ENCODE assay signal across 9 mouse cellular contexts in the genomic region with DNA sequence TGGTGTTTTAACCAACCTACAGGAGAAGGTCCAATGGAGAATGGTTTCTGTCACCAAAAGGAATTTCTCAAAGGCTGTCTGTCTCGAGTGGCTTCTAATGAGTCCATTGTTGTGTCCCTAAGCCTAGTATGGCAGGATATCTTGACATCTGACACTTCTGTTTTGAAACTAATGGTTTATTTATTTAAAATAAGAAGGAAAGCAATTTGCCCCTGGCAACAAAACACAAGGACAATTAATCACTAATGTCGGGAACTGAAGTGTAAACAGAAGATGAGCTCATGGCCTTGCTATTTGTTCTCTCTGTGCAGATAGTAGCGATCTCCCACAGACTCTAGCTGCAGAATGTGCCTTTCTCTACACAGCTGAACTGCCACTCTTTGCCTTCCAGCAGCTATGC. TPM values are rescaled to one million over a fixed set of nuclear protein-coding genes. Genes with fewer than 3 reads are reported as not detected.
DNase-seq lines count a peak whose midpoint lies in the region; ATAC-seq and TF ChIP-seq lines count a peak whose summit lies in the region.
"Had no signal": no experiment of that assay in that cellular context is flagged by ENCODE, and none has a peak within 500 bp of the region (broad histone marks: within the 10 kb centered on the region; RNA-seq: fewer than 3 reads in every experiment).

No protein-coding gene starts in this region.

- WGBS in midbrain, embryonic 14.5 days: 25% methylated on average over 3 of the region's 3 CpGs
- 25% methylated on average over 3 of the region's 3 CpGs for WGBS in midbrain, embryonic 15.5 days
- WGBS in kidney, embryonic 14.5 days: 4% methylated on average over 3 of the region's 3 CpGs
- WGBS in neural tube, embryonic 14.5 days: 2% methylated on average over 3 of the region's 3 CpGs
- WGBS in cerebellum, adult 2 months: 33% methylated on average over 3 of the region's 3 CpGs

- peaks cover 6% of the 10 kb centered on the region; the same call in 1 of the 2 replicates for H3K4me1 ChIP-seq in midbrain, embryonic 14.5 days (ENCODE audit: control insufficient read depth, insufficient read depth, low read length)
- 0 out of 2 replicates have a peak, but pooled peaks cover 5% of the 10 kb centered on the region for H3K4me1 ChIP-seq in midbrain, embryonic 15.5 days
- peaks cover 10% of the 10 kb centered on the region; the same call in 1 of the 2 replicates for H3K4me1 ChIP-seq in kidney, embryonic 14.5 days (ENCODE audit: control insufficient read depth, insufficient read depth, low read length)
- peaks cover 10% of the 10 kb centered on the region; the same call in 1 of the 2 replicates for H3K4me1 ChIP-seq in neural tube, embryonic 14.5 days (ENCODE audit: control insufficient read depth, insufficient read depth, low read length)
- no peaks in the 10 kb centered on the region for H3K4me1 ChIP-seq in cerebellum, adult 2 months (ENCODE audit: control insufficient read depth, insufficient read depth, low read length)
- H3K4me1 ChIP-seq: embryonic facial prominence, embryonic 15.5 days had no signal

- no peak for TF ChIP-seq CTCF in cerebellum, adult 2 months (IDR thresholded peaks at IDR 0.05; ENCODE audit: borderline replicate concordance, insufficient read depth, low read depth, low read length)

- H3K36me3 ChIP-seq in midbrain, embryonic 14.5 days (ENCODE audit: control insufficient read depth, insufficient read depth, low read length): peaks cover 13% of the 10 kb centered on the region
- H3K36me3 ChIP-seq in midbrain, embryonic 15.5 days (replicated peaks): no peaks in the 10 kb centered on the region
- H3K36me3 ChIP-seq in kidney, embryonic 14.5 days (ENCODE audit: control insufficient read depth, insufficient read depth, low read length): 0 out of 2 replicates have a peak, but pooled peaks cover 3% of the 10 kb centered on the region
- no peaks in the 10 kb centered on the region; the same call in 1 of the 2 replicates for H3K36me3 ChIP-seq in neural tube, embryonic 14.5 days (ENCODE audit: control insufficient read depth, insufficient read depth, low read length)
- H3K36me3 ChIP-seq: embryonic facial prominence, embryonic 15.5 days had no signal

- H3K27me3 ChIP-seq in midbrain, embryonic 14.5 days (ENCODE audit: control insufficient read depth, insufficient read depth, low read length): no peaks in the 10 kb centered on the region
- no peaks in the 10 kb centered on the region for H3K27me3 ChIP-seq in midbrain, embryonic 15.5 days (replicated peaks)
- no peaks in the 10 kb centered on the region for H3K27me3 ChIP-seq in kidney, embryonic 14.5 days (ENCODE audit: control insufficient read depth, insufficient read depth, low read length)
- no peaks in the 10 kb centered on the region for H3K27me3 ChIP-seq in neural tube, embryonic 14.5 days (ENCODE audit: control insufficient read depth, insufficient read depth, low read length)
- H3K27me3 ChIP-seq in cerebellum, adult 2 months (ENCODE audit: control insufficient read depth, insufficient read depth, low read length): no peaks in the 10 kb centered on the region
- H3K27me3 ChIP-seq: embryonic facial prominence, embryonic 15.5 days had no signal

- H3K27ac ChIP-seq in midbrain, embryonic 14.5 days (replicated peaks; ENCODE audit: low read depth, low read length): no peak overlapping the region
- no peak overlapping the region for H3K27ac ChIP-seq in midbrain, embryonic 15.5 days
- no peak overlapping the region for H3K27ac ChIP-seq in kidney, embryonic 14.5 days (ENCODE audit: low read depth, low read length)
- H3K27ac ChIP-seq in neural tube, embryonic 14.5 days (ENCODE audit: low read depth, low read length): no peak overlapping the region
- no peak overlapping the region; the same call in 1 of the 2 replicates for H3K27ac ChIP-seq in cerebellum, adult 2 months (ENCODE audit: insufficient read depth, low read length)
- H3K27ac ChIP-seq: embryonic facial prominence, embryonic 15.5 days had no signal

- no peak overlapping the region for H3K9ac ChIP-seq in midbrain, embryonic 14.5 days (replicated peaks; ENCODE audit: low read length)
- no peak overlapping the region for H3K9ac ChIP-seq in midbrain, embryonic 15.5 days
- no peak overlapping the region for H3K9ac ChIP-seq in kidney, embryonic 14.5 days (ENCODE audit: low read depth, low read length)
- no peak overlapping the region for H3K9ac ChIP-seq in neural tube, embryonic 14.5 days (replicated peaks; ENCODE audit: low read depth, low read length)
- H3K9ac ChIP-seq: embryonic facial prominence, embryonic 15.5 days had no signal

- peak; percentile 21 for DNase-seq in adrenal gland, postnatal 10 days
- DNase-seq in adrenal gland, adult 18-20 months (ENCODE audit: low spot score in 2 of 2): no peak
- peak; percentile 41 for DNase-seq in midbrain, embryonic 14.5 days
- no peak for DNase-seq in cerebellum, adult 2 months
- no peak for DNase-seq in spleen, postnatal 10 days (ENCODE audit: low spot score in 2 of 2)

- H3K4me2 ChIP-seq in midbrain, embryonic 14.5 days (ENCODE audit: low read length): no peak overlapping the region
- H3K4me2 ChIP-seq in midbrain, embryonic 15.5 days: no peak overlapping the region
- H3K4me2 ChIP-seq in kidney, embryonic 14.5 days (replicated peaks; ENCODE audit: low read depth, low read length): no peak overlapping the region
- no peak overlapping the region for H3K4me2 ChIP-seq in neural tube, embryonic 14.5 days (ENCODE audit: low read depth, low read length)
- H3K4me2 ChIP-seq: embryonic facial prominence, embryonic 15.5 days had no signal

- H3K9me3 ChIP-seq in midbrain, embryonic 14.5 days (ENCODE audit: control insufficient read depth, low read length): no peaks in the 10 kb centered on the region
- H3K9me3 ChIP-seq in midbrain, embryonic 15.5 days: no peaks in the 10 kb centered on the region
- H3K9me3 ChIP-seq in kidney, embryonic 14.5 days (ENCODE audit: control insufficient read depth, low read length): no peaks in the 10 kb centered on the region
- no peaks in the 10 kb centered on the region for H3K9me3 ChIP-seq in neural tube, embryonic 14.5 days (ENCODE audit: control insufficient read depth, low read length)
- H3K9me3 ChIP-seq: embryonic facial prominence, embryonic 15.5 days had no signal

- TF ChIP-seq POLR2A in cerebellum, adult 2 months (IDR thresholded peaks at IDR 0.05; ENCODE audit: borderline replicate concordance, insufficient read depth, low read length): no peak

- H3K4me3 ChIP-seq in midbrain, embryonic 14.5 days (replicated peaks; ENCODE audit: low read depth, low read length): no peak overlapping the region
- H3K4me3 ChIP-seq in midbrain, embryonic 15.5 days: no peak overlapping the region
- no peak overlapping the region for H3K4me3 ChIP-seq in kidney, embryonic 14.5 days (ENCODE audit: low read length)
- H3K4me3 ChIP-seq in neural tube, embryonic 14.5 days (ENCODE audit: low read depth, low read length): no peak overlapping the region
- no peak overlapping the region for H3K4me3 ChIP-seq in cerebellum, adult 2 months (replicated peaks; ENCODE audit: insufficient read depth, low read depth, low read length)
- H3K4me3 ChIP-seq: embryonic facial prominence, embryonic 15.5 days had no signal

- ATAC-seq in midbrain, embryonic 14.5 days (ENCODE audit: low FRiP score, low TSS enrichment): no peak
- no peak for ATAC-seq in midbrain, embryonic 15.5 days (replicated peaks)
- ATAC-seq in kidney, embryonic 14.5 days (ENCODE audit: low FRiP score, low TSS enrichment): 0 out of 2 replicates have a peak, but pooled peaks have one; percentile 66
- ATAC-seq in neural tube, embryonic 14.5 days (ENCODE audit: low read depth): peak; percentile 74; the same call in 1 of the 2 replicates

RNA-seq across cellular contexts. Expression of gene Rtp4, which starts 22.7 kb away (rescaled TPM):
- total RNA-seq in adrenal gland, postnatal 10 days (2021): 1 to 10 TPM; 4.6 to 7.2 TPM
- 10 to 100 TPM in 1 of 2 experiments, 1 to 10 TPM in 1; 9.3 to 10.8 TPM for total RNA-seq in adrenal gland, adult 18-20 months (2021)
- 3.1 and 7.2 TPM in 2 replicates for polyA plus RNA-seq in midbrain, embryonic 14.5 days (2014; fragmentation: Nextera tagmentation; extraction: Ambion mirVana)
- polyA plus RNA-seq in midbrain, embryonic 15.5 days (2015; fragmentation: Nextera tagmentation; extraction: Ambion mirVana): 3.8 and 5.2 TPM in 2 replicates
- polyA plus RNA-seq in kidney, embryonic 14.5 days (2014; fragmentation: Nextera tagmentation; extraction: Ambion mirVana): 3.9 and 8.5 TPM in 2 replicates
- 1.6 and 3.1 TPM in 2 replicates for polyA plus RNA-seq in neural tube, embryonic 14.5 days (2014; fragmentation: Nextera tagmentation; extraction: Ambion mirVana)
- 4.4 TPM in 2 replicates for polyA plus RNA-seq in cerebellum, adult 2 months (2012; rRNA removed)

RNA-seq across cellular contexts. Expression of gene Masp1, which starts 23.2 kb away (rescaled TPM):
- total RNA-seq in adrenal gland, postnatal 10 days (2021): 10 to 100 TPM; 54.2 to 65.3 TPM
- total RNA-seq in adrenal gland, adult 18-20 months (2021): 100 to 1,000 TPM in 1 of 2 experiments, 1 to 10 TPM in 1; 3.3 to 158 TPM
- 31.2 and 38.1 TPM in 2 replicates for polyA plus RNA-seq in midbrain, embryonic 14.5 days (2014; fragmentation: Nextera tagmentation; extraction: Ambion mirVana)
- 30.9 and 31.1 TPM in 2 replicates for polyA plus RNA-seq in midbrain, embryonic 15.5 days (2015; fragmentation: Nextera tagmentation; extraction: Ambion mirVana)
- polyA plus RNA-seq in kidney, embryonic 14.5 days (2014; fragmentation: Nextera tagmentation; extraction: Ambion mirVana): 5.4 and 7.5 TPM in 2 replicates
- 31.5 and 35.6 TPM in 2 replicates for polyA plus RNA-seq in neural tube, embryonic 14.5 days (2014; fragmentation: Nextera tagmentation; extraction: Ambion mirVana)
- polyA plus RNA-seq in cerebellum, adult 2 months (2012; rRNA removed): 13.3 and 13.7 TPM in 2 replicates

Comparison
In these comparisons a context has a peak if more than half of its experiments do, and no peak if none do; other contexts are left out.
1. DNase-seq: peak in adrenal gland, postnatal 10 days (single experiment) and midbrain, embryonic 14.5 days (single experiment); none in adrenal gland, adult 18-20 months (0 of 2), cerebellum, adult 2 months (0 of 2) and spleen, postnatal 10 days (0 of 2).
2. ATAC-seq: peak in kidney, embryonic 14.5 days (single experiment) and neural tube, embryonic 14.5 days (single experiment); none in midbrain, embryonic 14.5 days (single experiment) and midbrain, embryonic 15.5 days (single experiment).